Mouse (Mus musculus): ENCODE results near the gene Tecpr2.

GRCm38 (mm10) chr12:110935983-110936620 lies 47.0 kb downstream of the Tecpr2 start:
- no peak for TF ChIP-seq EP300 (IDR thresholded peaks at IDR 0.05)
- peak; percentile 95 for TF ChIP-seq CTCF (IDR thresholded peaks at IDR 0.05)
